Mouse (Mus musculus) yolk sac, embryonic 10.5 days (tissue): ENCODE results near the gene Hlx.

Experiments
- DNase-seq: peaks from one replicate; pipeline ENCODE4 v3.0.0-alpha.2; 2017; ENCODE audit warnings: low spot score

Hlx gene

GRCm38 (mm10) chr1:184716117-184716516 is 16.3 kb downstream of the Hlx start:
- no peak for DNase-seq

GRCm38 (mm10) chr1:184715693-184716092 is 16.7 kb downstream of the Hlx start:
- DNase-seq, result no peak

GRCm38 (mm10) chr1:184714515-184714914 is 17.9 kb downstream of the Hlx start:
- DNase-seq, result no peak

GRCm38 (mm10) chr1:184713716-184714115 is 18.7 kb downstream of the Hlx start:
- DNase-seq, result peak; percentile 22

GRCm38 (mm10) chr1:184707532-184708248 is 24.7 kb downstream of the Hlx start:
- DNase-seq, result no peak

GRCm38 (mm10) chr1:184704901-184705300 is 27.5 kb downstream of the Hlx start:
- no peak for DNase-seq

- no peak for DNase-seq
Observed at GRCm38 (mm10) chr1:184699295-184699694, 33.1 kb downstream of the Hlx start.

GRCm38 (mm10) chr1:184695451-184695850 is 37.0 kb downstream of the Hlx start:
- DNase-seq, result no peak

GRCm38 (mm10) chr1:184692204-184692904 is 40.1 kb downstream of the Hlx start:
- DNase-seq, result no peak

- no peak for DNase-seq
Observed at GRCm38 (mm10) chr1:184691240-184691639, 41.2 kb downstream of the Hlx start.

GRCm38 (mm10) chr1:184688026-184688425 is 44.4 kb downstream of the Hlx start:
- DNase-seq, result no peak

GRCm38 (mm10) chr1:184687512-184687911 is 44.9 kb downstream of the Hlx start:
- no peak for DNase-seq

GRCm38 (mm10) chr1:184683541-184683940 is 48.9 kb downstream of the Hlx start:
- DNase-seq, result no peak

GRCm38 (mm10) chr1:184679416-184679965 is 52.9 kb downstream of the Hlx start:
- no peak for DNase-seq

GRCm38 (mm10) chr1:184677641-184678040 is 54.8 kb downstream of the Hlx start:
- DNase-seq, result no peak
